Mouse (Mus musculus): Measurements from ENCODE around the gene Dcbld2.

GRCm38 (mm10) chr16:58504945-58505344 is 96.7 kb downstream of the Dcbld2 start:
- TF ChIP-seq CTCF (conservative IDR thresholded peaks at IDR 0.05; ENCODE audit: low read length) (no peak), POU5F1 (IDR thresholded peaks at IDR 0.05; ENCODE audit: borderline replicate concordance, low read length) (no peak)

Data from E14TG2a.4 (cell line).